Mouse (Mus musculus) forebrain, embryonic 14.5 days (tissue): ENCODE data around the gene Alpk3. TPM values are rescaled to one million over a fixed set of nuclear protein-coding genes. Genes with fewer than 3 reads are reported as not detected.
"Not testable (repeated sequence)": the region's sequence is repeated elsewhere in the genome, so short reads cannot be mapped to it uniquely, and the experiment has no call there.

Source experiments
- ATAC-seq: fragments of 200-750 bp; cut with Nextera tagmentation; 2 replicates; pipeline ENCODE4 v1.8.0; 2017; ENCODE audit warnings: mild to moderate bottlenecking, moderate library complexity
- DNase-seq: peaks from one replicate; pipeline ENCODE4 v3.0.0-alpha.2; 2015; ENCODE audit warnings: low spot score
- H3K27ac ChIP-seq: fragments of 300-500 bp; sonication (generic); 2 replicates; pipeline ENCODE4 v1.5.1; 2014; ENCODE audit warnings: low read depth, mild to moderate bottlenecking, control low read depth, low read length, moderate library complexity
- H3K27me3 ChIP-seq: fragments of 300-500 bp; sonication (generic); replicated peaks from 2 replicates; pipeline ENCODE4 v1.6.1; 2014; ENCODE audit warnings: low read length, control low read depth, mixed read lengths; ENCODE audit not compliant: control insufficient read depth, insufficient read depth
- H3K36me3 ChIP-seq: fragments of 300-500 bp; sonication (generic); 2 replicates; pipeline ENCODE4 v1.6.1; 2014; ENCODE audit warnings: low read length, control low read depth; ENCODE audit not compliant: control insufficient read depth, insufficient read depth
- H3K4me1 ChIP-seq: fragments of 300-500 bp; sonication (generic); 2 replicates; pipeline ENCODE4 v1.6.1; 2014; ENCODE audit warnings: antibody characterized with exemption, low read length, control low read depth; ENCODE audit not compliant: control insufficient read depth, insufficient read depth
- H3K4me2 ChIP-seq: fragments of 300-500 bp; sonication (generic); 2 replicates; pipeline ENCODE4 v1.6.1; 2014; ENCODE audit warnings: mild to moderate bottlenecking, control low read depth, low read length
- H3K4me3 ChIP-seq: fragments of 300-500 bp; sonication (generic); 2 replicates; pipeline ENCODE4 v1.5.1; 2014; ENCODE audit warnings: low read depth, low read length, control low read depth
- H3K9ac ChIP-seq: fragments of 300-500 bp; sonication (generic); 2 replicates; pipeline ENCODE4 v1.6.1; 2014; ENCODE audit warnings: mild to moderate bottlenecking, low read length, control low read depth, moderate library complexity
- H3K9me3 ChIP-seq: fragments of 300-500 bp; sonication (generic); replicated peaks from 2 replicates; pipeline ENCODE4 v1.6.1; 2016; ENCODE audit warnings: low read length, control low read depth, mixed read lengths; ENCODE audit not compliant: control insufficient read depth
- WGBS: fragments of 180-500 bp; shearing (Covaris S2); extraction: QIAGEN DNeasy Blood & Tissue Kit; methylation state at CpG from one replicate; pipeline ENCODE4 v1.1.7; 2014; 5-methylcytosine and 5-hydroxymethylcytosine counted together
- polyA plus RNA-seq: library from polyadenylated mRNA; unstranded; fragments of >200 nt; fragmentation: Nextera tagmentation; extraction: Ambion mirVana; gene quantifications from 2 replicates; pipeline ENCODE4 v1.2.1, GENCODE M21; 2014

The Alpk3 gene
- polyA plus RNA-seq, 1 experiment from 2014 or later = 0.06 TPM

- DNase-seq (no peak), ATAC-seq (no peak)
- Histone ChIP-seq H3K9ac (no peak overlapping the region), H3K4me3 (no peak overlapping the region), H3K36me3 (no peaks in the 10 kb centered on the region), H3K4me1 (no peaks in the 10 kb centered on the region), H3K27me3 (no peaks in the 10 kb centered on the region), H3K9me3 (no peaks in the 10 kb centered on the region), H3K4me2 (no peak overlapping the region), H3K27ac (no peak overlapping the region)
- 14% methylated on average over 2 of the region's 2 CpGs for WGBS
These were observed 75.5 kb downstream of the Alpk3 start for GRCm38 (mm10) chr7:81132851-81133279.

- no peaks in the 10 kb centered on the region for H3K9me3 ChIP-seq
- H3K4me2 ChIP-seq = no peak overlapping the region
- DNase-seq = no peak
- H3K27me3 ChIP-seq = no peaks in the 10 kb centered on the region
- H3K36me3 ChIP-seq = no peaks in the 10 kb centered on the region
- no peak overlapping the region for H3K9ac ChIP-seq
- no peak for ATAC-seq
- no peaks in the 10 kb centered on the region for H3K4me1 ChIP-seq
- WGBS = 72% methylated on average over 6 of the region's 6 CpGs
- H3K27ac ChIP-seq = no peak overlapping the region
- no peak overlapping the region for H3K4me3 ChIP-seq
These were observed 76.0 kb downstream of the Alpk3 start for GRCm38 (mm10) chr7:81133416-81133815.

GRCm38 (mm10) chr7:81133941-81134340 lies 76.5 kb downstream of the Alpk3 start:
- ATAC-seq = no peak

GRCm38 (mm10) chr7:81134614-81135067 lies 77.2 kb downstream of the Alpk3 start:
- no peaks in the 10 kb centered on the region for H3K4me1 ChIP-seq
- peak overlapping the region; percentile 18; the same call in 1 of the 2 replicates for H3K4me2 ChIP-seq
- DNase-seq (peak; percentile 58), ATAC-seq (no peak)
- no peak overlapping the region for H3K4me3 ChIP-seq
- no peaks in the 10 kb centered on the region for H3K27me3 ChIP-seq
- H3K36me3 ChIP-seq = no peaks in the 10 kb centered on the region
- WGBS = 39% methylated on average over 9 of the region's 9 CpGs
- H3K9ac ChIP-seq = no peak overlapping the region
- no peaks in the 10 kb centered on the region for H3K9me3 ChIP-seq
- H3K27ac ChIP-seq = no peak overlapping the region

More at GRCm38 (mm10) chr7:81133941-81134340, 76.5 kb downstream of the Alpk3 start:
- WGBS = 83% methylated on average over 2 of the region's 2 CpGs
- no peaks in the 10 kb centered on the region for H3K4me1 ChIP-seq
- no peak overlapping the region for H3K27ac ChIP-seq
- no peaks in the 10 kb centered on the region for H3K36me3 ChIP-seq
- no peak overlapping the region for H3K4me2 ChIP-seq
- no peaks in the 10 kb centered on the region for H3K9me3 ChIP-seq
- DNase-seq = no peak
- no peak overlapping the region for H3K9ac ChIP-seq
- no peaks in the 10 kb centered on the region for H3K27me3 ChIP-seq
- H3K4me3 ChIP-seq = no peak overlapping the region

- WGBS = 86% methylated on average over 5 of the region's 5 CpGs
- Histone ChIP-seq H3K27me3 (no peaks in the 10 kb centered on the region), H3K4me2 (no peak overlapping the region), H3K36me3 (no peaks in the 10 kb centered on the region), H3K9ac (no peak overlapping the region), H3K4me3 (no peak overlapping the region), H3K27ac (no peak overlapping the region), H3K4me1 (no peaks in the 10 kb centered on the region), H3K9me3 (no peaks in the 10 kb centered on the region)
- DNase-seq = no peak
- ATAC-seq = no peak
These were observed 79.9 kb downstream of the Alpk3 start for GRCm38 (mm10) chr7:81137292-81137691.

GRCm38 (mm10) chr7:81139100-81139499 lies 81.7 kb downstream of the Alpk3 start:
- WGBS = 92% methylated on average over 7 of the region's 7 CpGs
- no peaks in the 10 kb centered on the region for H3K9me3 ChIP-seq
- DNase-seq = no peak
- no peaks in the 10 kb centered on the region for H3K4me1 ChIP-seq
- H3K36me3 ChIP-seq = no peaks in the 10 kb centered on the region
- no peaks in the 10 kb centered on the region for H3K27me3 ChIP-seq
- no peak overlapping the region for H3K27ac ChIP-seq
- no peak overlapping the region for H3K4me2 ChIP-seq
- no peak overlapping the region for H3K9ac ChIP-seq
- ATAC-seq = no peak
- no peak overlapping the region for H3K4me3 ChIP-seq

GRCm38 (mm10) chr7:81139671-81140404 lies 82.4 kb downstream of the Alpk3 start:
- WGBS = 90% methylated on average over 5 of the region's 5 CpGs
- DNase-seq = no peak
- Histone ChIP-seq H3K4me1 (no peaks in the 10 kb centered on the region), H3K27me3 (no peaks in the 10 kb centered on the region), H3K9ac (no peak overlapping the region), H3K4me2 (no peak overlapping the region), H3K27ac (no peak overlapping the region), H3K9me3 (no peaks in the 10 kb centered on the region), H3K4me3 (no peak overlapping the region), H3K36me3 (no peaks in the 10 kb centered on the region)
- no peak for ATAC-seq

- Histone ChIP-seq H3K36me3 (no peaks in the 10 kb centered on the region), H3K9me3 (no peaks in the 10 kb centered on the region), H3K27ac (no peak overlapping the region), H3K9ac (no peak overlapping the region), H3K4me3 (no peak overlapping the region), H3K4me1 (no peaks in the 10 kb centered on the region), H3K4me2 (no peak overlapping the region), H3K27me3 (no peaks in the 10 kb centered on the region)
- 49% methylated on average over 1 of the region's 1 CpGs for WGBS
- ATAC-seq (no peak), DNase-seq (no peak)
These were observed 84.1 kb downstream of the Alpk3 start for GRCm38 (mm10) chr7:81141541-81141940.

GRCm38 (mm10) chr7:81143056-81143455 lies 85.7 kb downstream of the Alpk3 start:
- WGBS = 84% methylated on average over 4 of the region's 4 CpGs
- not testable (repeated sequence) for H3K27me3 ChIP-seq, H3K9ac ChIP-seq, H3K4me3 ChIP-seq, H3K4me2 ChIP-seq, ATAC-seq, H3K36me3 ChIP-seq, H3K9me3 ChIP-seq, H3K4me1 ChIP-seq, DNase-seq, H3K27ac ChIP-seq
